Comparison of ENCODE assay signal across 9 mouse cellular contexts in genomic region chr7:65371765-65372164, GRCm38 (mm10).
DNase-seq lines count a peak whose midpoint lies in the region; ATAC-seq and TF ChIP-seq lines count a peak whose summit lies in the region.
"Had no signal": no experiment of that assay in that cellular context is flagged by ENCODE, and none has a peak within 500 bp of the region (broad histone marks: within the 10 kb centered on the region; RNA-seq: fewer than 3 reads in every experiment).

No protein-coding gene starts in this region.

- TF ChIP-seq CTCF in E14TG2a.4 (conservative IDR thresholded peaks at IDR 0.05; ENCODE audit: low read length): no peak
- TF ChIP-seq CTCF in forebrain, postnatal 0 days (IDR thresholded peaks at IDR 0.05; ENCODE audit: low read depth): no peak

- H3K36me3 ChIP-seq in heart, embryonic 11.5 days (ENCODE audit: control insufficient read depth, insufficient read depth, low read length): no peaks in the 10 kb centered on the region
- no peaks in the 10 kb centered on the region for H3K36me3 ChIP-seq in E14TG2a.4 (ENCODE audit: insufficient read depth, low read length)
- no peaks in the 10 kb centered on the region for H3K36me3 ChIP-seq in forebrain, postnatal 0 days (ENCODE audit: insufficient read depth)
- H3K36me3 ChIP-seq in liver, embryonic 15.5 days (replicated peaks): no peaks in the 10 kb centered on the region

- H3K4me2 ChIP-seq in heart, embryonic 11.5 days: peak overlapping the region; percentile 72
- peak overlapping the region; percentile 83 for H3K4me2 ChIP-seq in forebrain, postnatal 0 days (ENCODE audit: low read depth)
- peak overlapping the region; percentile 71 for H3K4me2 ChIP-seq in liver, embryonic 15.5 days

- no peaks in the 10 kb centered on the region for H3K9me3 ChIP-seq in heart, embryonic 11.5 days (replicated peaks; ENCODE audit: control insufficient read depth, low read length)
- no peaks in the 10 kb centered on the region for H3K9me3 ChIP-seq in E14TG2a.4 (ENCODE audit: low read length)
- no peaks in the 10 kb centered on the region for H3K9me3 ChIP-seq in forebrain, postnatal 0 days (ENCODE audit: low read length)
- no peaks in the 10 kb centered on the region for H3K9me3 ChIP-seq in liver, embryonic 15.5 days (replicated peaks)

- H3K4me1 ChIP-seq in heart, embryonic 11.5 days (ENCODE audit: control insufficient read depth, insufficient read depth, low read length): peaks cover 27% of the 10 kb centered on the region
- peaks cover 16% of the 10 kb centered on the region for H3K4me1 ChIP-seq in E14TG2a.4 (replicated peaks; ENCODE audit: low read depth, low read length)
- peaks cover 7% of the 10 kb centered on the region; the same call in 1 of the 2 replicates for H3K4me1 ChIP-seq in forebrain, postnatal 0 days (ENCODE audit: insufficient read depth)
- peaks cover 22% of the 10 kb centered on the region for H3K4me1 ChIP-seq in liver, embryonic 15.5 days (replicated peaks)

- no peak for ATAC-seq in heart, embryonic 11.5 days (replicated peaks; ENCODE audit: insufficient number of reproducible peaks, low FRiP score, low TSS enrichment)
- no peak for ATAC-seq in forebrain, postnatal 0 days
- no peak for ATAC-seq in liver, embryonic 15.5 days (ENCODE audit: insufficient read depth)

- intact Hi-C loops in heart, postnatal 10 days (cut with DNase I): loop anchor here (2.0 to 5.0 kb wide), 2 partner anchors 47 to 86 kb away; no protein-coding TSS in a partner anchor

- H3K9ac ChIP-seq in heart, embryonic 11.5 days (ENCODE audit: low read depth, low read length): peak overlapping the region; percentile 90; the same call in 1 of the 2 replicates
- H3K9ac ChIP-seq in forebrain, postnatal 0 days: no peak overlapping the region
- H3K9ac ChIP-seq in liver, embryonic 15.5 days: no peak overlapping the region

- 24% methylated on average over 6 of the region's 6 CpGs for WGBS in heart, embryonic 11.5 days (ENCODE audit: insufficient replicate concordance)
- WGBS in forebrain, postnatal 0 days: 38% methylated on average over 6 of the region's 6 CpGs
- 21% methylated on average over 6 of the region's 6 CpGs for WGBS in liver, embryonic 15.5 days (ENCODE audit: insufficient replicate concordance)

- DNase-seq in heart, postnatal 10 days: no peak
- DNase-seq in forebrain, postnatal 0 days: no peak
- DNase-seq in adrenal gland, postnatal 14 days: no peak
- no peak for DNase-seq in cerebellum, adult 9-10 months
- DNase-seq in right cerebral cortex, postnatal 14 days: no peak

- peak overlapping the region; percentile 95 for H3K27ac ChIP-seq in heart, embryonic 11.5 days (ENCODE audit: low read depth, low read length)
- peak overlapping the region; percentile 70; the same call in 1 of the 2 replicates for H3K27ac ChIP-seq in forebrain, postnatal 0 days (ENCODE audit: low read depth, low read length)
- 0 out of 2 replicates have a peak overlapping the region, but pooled peaks have one; percentile 73 for H3K27ac ChIP-seq in liver, embryonic 15.5 days (replicated peaks)
- H3K27ac ChIP-seq: macrophage had no signal

- H3K27me3 ChIP-seq in heart, embryonic 11.5 days (ENCODE audit: control insufficient read depth, insufficient read depth, low read length): no peaks in the 10 kb centered on the region
- H3K27me3 ChIP-seq in E14TG2a.4 (ENCODE audit: insufficient read depth, low read length): 0 out of 2 replicates have a peak, but pooled peaks cover 4% of the 10 kb centered on the region
- H3K27me3 ChIP-seq in forebrain, postnatal 0 days (ENCODE audit: insufficient read depth, low read length): no peaks in the 10 kb centered on the region
- H3K27me3 ChIP-seq in liver, embryonic 15.5 days: peaks cover 92% of the 10 kb centered on the region

- peak overlapping the region; percentile 75 for H3K4me3 ChIP-seq in heart, embryonic 11.5 days (ENCODE audit: low read depth, low read length)
- H3K4me3 ChIP-seq in E14TG2a.4 (replicated peaks; ENCODE audit: low read length): peak overlapping the region; percentile 86
- peak overlapping the region; percentile 81; the same call in 1 of the 2 replicates for H3K4me3 ChIP-seq in forebrain, postnatal 0 days (ENCODE audit: low read depth, low read length)
- peak overlapping the region; percentile 64; the same call in 1 of the 2 replicates for H3K4me3 ChIP-seq in liver, embryonic 15.5 days (replicated peaks)
